Mouse (Mus musculus): ENCODE results near the gene Uckl1. TPM values are rescaled to one million over a fixed set of nuclear protein-coding genes. Genes with fewer than 3 reads are reported as not detected.

Uckl1 gene
- total RNA-seq (2021), result 10 to 100 TPM; 34.7 to 53.6 TPM

DNA sequence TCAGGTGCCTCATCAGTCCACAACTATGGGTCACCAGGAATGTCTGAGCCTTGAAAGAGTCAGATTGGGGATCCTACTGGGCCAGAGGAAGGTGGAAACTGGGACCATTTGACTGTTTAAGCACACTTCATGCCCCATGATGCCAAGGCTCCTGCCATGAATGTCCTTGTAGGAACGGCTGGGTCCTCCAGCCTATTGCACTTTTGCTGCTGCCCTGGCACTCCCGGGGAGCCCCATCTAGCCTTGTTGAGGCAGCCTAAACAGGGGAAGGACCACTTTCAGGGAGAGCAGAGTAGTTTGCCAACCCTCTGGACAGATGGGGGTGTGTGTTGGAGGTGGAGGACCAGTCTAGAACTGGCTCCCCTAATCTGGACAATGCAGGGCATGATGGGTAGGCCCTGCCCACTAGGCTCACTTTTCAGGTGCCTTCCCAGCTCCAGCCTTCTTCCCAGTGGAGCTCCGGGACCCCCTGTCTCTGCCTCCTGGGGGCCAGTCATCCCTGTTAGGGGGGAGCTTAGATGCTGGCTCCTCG, at the start of gene Uckl1:
Gene Uckl1 (minus strand): TSS at position 482 of the 532 bp plus-strand sequence.
- intact Hi-C loops (cut with DNase I), result loop anchor here (5.0 kb wide), 1 partner anchor 192 kb away; no protein-coding TSS in a partner anchor
- no peak for DNase-seq (ENCODE audit: extremely low spot score in 1 of 2, low spot score in 2 of 2)

DNA sequence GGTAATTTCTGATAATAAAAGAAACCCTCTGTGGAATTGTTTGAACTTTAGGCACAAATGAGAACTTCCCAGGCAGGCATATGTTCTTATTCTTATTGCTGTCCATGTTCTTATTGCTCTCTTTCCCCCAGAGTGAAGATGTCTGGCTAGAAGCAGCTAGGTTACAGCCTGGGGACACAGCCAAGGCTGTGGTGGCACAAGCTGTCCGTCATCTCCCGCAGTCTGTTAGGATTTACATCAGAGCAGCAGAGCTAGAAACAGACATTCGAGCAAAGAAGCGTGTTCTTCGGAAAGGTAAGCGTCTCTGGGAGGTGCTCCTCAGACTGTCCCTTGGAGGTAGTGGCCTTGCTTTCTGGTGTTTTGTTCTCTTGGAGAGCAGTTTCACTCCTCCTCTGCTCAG, 47.9 kb upstream of the Uckl1 start:
- intact Hi-C loops (cut with DNase I), result no loop called here
- DNase-seq (ENCODE audit: extremely low spot score in 1 of 2, low spot score in 2 of 2), result no peak

DNA sequence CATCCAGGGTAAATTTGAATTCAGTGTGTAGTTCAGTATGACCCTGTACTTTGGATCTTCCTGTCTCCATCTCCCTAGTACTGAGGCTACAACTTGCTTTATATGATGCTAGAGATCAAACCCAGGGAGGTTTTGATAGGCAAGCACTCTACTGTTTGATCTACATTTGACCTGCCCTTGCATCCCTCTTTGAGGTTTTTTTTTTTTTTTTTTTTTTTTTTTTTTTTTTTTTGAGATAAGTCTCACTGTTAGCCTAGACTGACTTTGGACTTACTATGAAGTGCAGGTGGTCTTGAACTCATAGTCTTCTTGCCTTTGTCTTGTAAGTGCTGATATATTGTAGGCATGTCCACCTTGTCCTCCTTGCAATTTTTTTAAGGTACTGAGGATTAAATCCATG, 43.8 kb upstream of the Uckl1 start:
- no peak for DNase-seq (ENCODE audit: extremely low spot score in 1 of 2, low spot score in 2 of 2)
- intact Hi-C loops (cut with DNase I), result no loop called here

GRCm38 (mm10) chr2:181623401-181623800, 38.7 kb upstream of the Uckl1 start:
- peak; percentile 11 to 28 for DNase-seq (ENCODE audit: extremely low spot score in 1 of 2, low spot score in 2 of 2)
- intact Hi-C loops (cut with DNase I), result loop anchor here (5.0 kb wide), 1 partner anchor 34 kb away; the partner anchor contains the start of gene Gm29797

DNA sequence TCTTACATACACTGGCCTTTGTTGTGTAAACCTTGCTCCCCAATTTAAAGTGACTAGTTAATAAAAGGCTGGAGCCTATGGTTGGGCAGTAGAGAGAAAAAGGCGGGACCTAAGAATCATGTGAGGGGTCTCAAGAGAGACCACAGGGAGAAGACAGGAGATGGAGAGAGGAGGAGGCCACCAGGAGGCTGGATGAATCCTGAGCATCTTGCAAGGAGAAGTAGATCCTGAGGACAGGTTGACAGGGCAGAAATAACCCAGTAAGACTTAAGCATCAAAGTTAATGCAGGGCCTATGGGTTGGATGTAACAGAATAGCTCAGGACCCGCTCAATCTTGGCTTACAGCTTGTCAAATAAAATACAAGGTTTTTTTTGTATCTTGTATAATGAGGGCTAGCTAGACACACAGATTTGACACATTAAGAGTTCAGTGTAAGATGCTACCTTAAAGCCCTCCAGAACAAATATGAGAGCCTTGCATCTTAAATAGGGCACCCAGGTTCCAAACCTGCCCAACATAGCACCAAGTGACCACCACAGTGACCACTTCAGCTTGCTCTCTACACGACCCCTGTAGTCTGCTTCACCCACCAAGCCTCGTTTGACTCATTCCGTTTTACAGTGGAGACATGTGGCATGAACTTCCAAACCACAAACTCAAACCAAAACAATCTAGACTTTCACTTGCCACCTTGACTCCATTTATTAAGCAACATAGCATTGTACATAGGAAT, 34.2 kb upstream of the Uckl1 start:
- no peak for DNase-seq (ENCODE audit: extremely low spot score in 1 of 2, low spot score in 2 of 2)
- intact Hi-C loops (cut with DNase I), result no loop called here

GRCm38 (mm10) chr2:181602367-181602766, 17.7 kb upstream of the Uckl1 start:
- intact Hi-C loops (cut with DNase I), result no loop called here

DNA sequence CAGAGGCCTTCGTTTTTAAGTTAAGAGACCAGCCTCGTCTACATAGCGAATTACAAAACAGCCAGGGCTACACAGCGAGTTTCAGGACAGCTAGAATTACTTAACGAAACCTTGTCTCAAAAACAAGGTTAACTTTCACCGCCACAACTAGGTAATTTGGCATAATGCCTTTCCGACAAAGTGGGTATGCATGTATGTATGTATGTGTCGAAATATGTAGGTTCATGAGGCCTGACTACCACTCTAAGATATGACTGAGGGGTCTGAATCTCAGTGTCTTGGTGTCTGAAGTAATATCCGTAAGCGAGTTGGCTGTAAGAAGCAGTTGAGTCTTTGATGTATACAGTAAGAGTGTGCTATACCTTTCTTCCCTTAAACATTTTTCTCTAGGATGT, 17.1 kb upstream of the Uckl1 start:
- intact Hi-C loops (cut with DNase I), result no loop called here
- DNase-seq (ENCODE audit: extremely low spot score in 1 of 2, low spot score in 2 of 2), result no peak

More at GRCm38 (mm10) chr2:181602367-181602766, 17.7 kb upstream of the Uckl1 start:
- DNase-seq (ENCODE audit: extremely low spot score in 1 of 2, low spot score in 2 of 2), result no peak

GRCm38 (mm10) chr2:181600828-181601750, 16.4 kb upstream of the Uckl1 start:
- peak; percentile 97 to 98 for DNase-seq (ENCODE audit: extremely low spot score in 1 of 2, low spot score in 2 of 2)
- intact Hi-C loops (cut with DNase I), result no loop called here

GRCm38 (mm10) chr2:181600226-181600758, 15.6 kb upstream of the Uckl1 start:
- intact Hi-C loops (cut with DNase I), result no loop called here
- DNase-seq (ENCODE audit: extremely low spot score in 1 of 2, low spot score in 2 of 2), result no peak

GRCm38 (mm10) chr2:181598454-181599351, 14.0 kb upstream of the Uckl1 start, which contains the start of gene Samd10:
Samd10 (minus strand) TSS chr2:181599212.
- DNase-seq (ENCODE audit: extremely low spot score in 1 of 2, low spot score in 2 of 2), result peak in 1 of 2 experiments; percentile 77
- intact Hi-C loops (cut with DNase I), result no loop called here

DNA sequence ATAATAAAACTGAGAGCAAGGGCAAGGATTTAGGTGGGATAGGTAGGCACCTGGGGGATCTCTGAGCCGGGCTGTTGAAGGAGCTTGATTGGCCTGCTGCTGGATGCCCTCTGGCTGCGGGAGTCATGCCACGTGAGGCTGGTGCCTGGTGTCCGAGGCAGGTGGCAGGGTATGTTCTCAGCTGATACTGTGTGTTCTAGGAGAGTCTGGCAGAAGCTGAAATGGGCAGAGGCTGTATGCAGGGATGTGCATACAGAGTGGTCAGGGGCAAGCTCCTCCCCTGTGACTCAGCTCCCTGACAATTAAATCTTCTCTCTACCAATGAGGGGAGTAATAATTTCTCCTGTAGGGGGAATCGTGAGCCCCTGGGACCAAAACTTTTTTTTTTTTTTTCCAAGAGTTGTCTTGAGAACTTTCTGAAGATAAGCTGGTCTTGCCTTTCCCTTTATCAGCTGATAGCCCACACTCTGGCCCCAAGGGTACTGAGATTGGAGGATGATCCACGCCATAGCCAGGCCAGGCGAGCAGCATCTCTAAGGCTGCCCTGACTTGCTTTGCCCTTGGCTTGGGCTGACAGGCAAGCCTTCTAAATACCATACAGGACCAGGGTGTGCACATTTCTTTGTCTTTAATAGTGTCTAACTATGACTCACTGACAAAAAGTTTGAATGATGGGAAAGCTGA, 12.8 kb upstream of the Uckl1 start:
- intact Hi-C loops (cut with DNase I), result no loop called here
- DNase-seq (ENCODE audit: extremely low spot score in 1 of 2, low spot score in 2 of 2), result no peak

GRCm38 (mm10) chr2:181596221-181596960, 11.7 kb upstream of the Uckl1 start:
- no peak for DNase-seq (ENCODE audit: extremely low spot score in 1 of 2, low spot score in 2 of 2)
- intact Hi-C loops (cut with DNase I), result no loop called here

DNA sequence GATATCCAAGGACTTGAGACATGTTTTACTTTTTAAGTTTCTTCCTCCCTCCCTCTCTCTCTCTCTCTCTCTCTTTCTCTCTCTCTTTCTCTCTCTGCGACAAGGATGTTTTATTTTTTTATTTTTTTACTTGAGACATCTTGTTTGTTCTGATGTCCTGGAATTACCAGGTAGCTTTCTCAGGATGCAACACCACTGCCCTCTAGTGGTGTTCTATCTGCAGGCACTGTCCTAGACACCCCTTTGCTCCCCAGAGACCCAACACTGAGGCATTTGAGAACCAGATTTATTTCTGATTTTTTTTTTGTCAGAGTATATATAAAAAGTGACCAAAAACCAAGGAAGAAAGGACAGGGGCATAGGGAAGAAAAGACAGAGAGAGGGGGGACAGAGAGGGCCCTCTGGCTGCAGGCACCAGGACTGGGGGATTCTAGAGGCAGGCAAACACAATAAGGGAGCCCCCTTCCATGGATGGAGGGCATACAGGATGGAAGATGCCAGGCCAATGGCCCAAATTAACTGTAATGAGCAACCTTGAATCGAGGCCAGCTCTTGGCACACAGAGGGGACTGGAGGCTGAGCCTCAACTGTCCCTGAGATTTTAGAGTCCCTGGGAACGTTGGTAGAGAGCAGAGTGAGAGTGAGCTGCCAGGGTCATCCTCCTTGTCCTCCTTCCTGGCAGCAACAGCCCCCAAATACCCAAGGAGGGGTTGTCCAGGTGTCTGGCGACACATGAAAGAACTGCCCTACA, 10.4 kb upstream of the Uckl1 start:
- DNase-seq (ENCODE audit: extremely low spot score in 1 of 2, low spot score in 2 of 2), result peak in 1 of 2 experiments; percentile 45
- intact Hi-C loops (cut with DNase I), result no loop called here

DNA sequence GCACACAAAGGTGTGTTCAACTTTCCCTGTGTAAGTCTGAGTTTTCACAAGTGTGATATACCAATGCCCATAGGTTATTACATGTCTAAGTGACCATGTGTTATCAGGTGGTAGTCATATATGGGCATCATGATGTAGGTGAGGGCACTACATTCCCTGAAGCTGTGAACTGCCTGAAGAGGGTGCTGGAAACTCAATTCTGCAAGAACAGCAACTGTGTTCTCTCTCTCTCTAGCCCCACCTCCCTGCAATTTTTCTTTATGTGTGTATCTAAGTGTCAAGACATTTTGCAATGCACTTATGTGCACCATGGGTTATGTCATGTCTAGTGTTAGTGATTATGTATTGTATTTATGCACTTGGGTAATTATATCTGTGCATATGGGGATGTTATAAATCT, 9.2 kb upstream of the Uckl1 start:
- no peak for DNase-seq (ENCODE audit: extremely low spot score in 1 of 2, low spot score in 2 of 2)
- intact Hi-C loops (cut with DNase I), result no loop called here

- intact Hi-C loops (cut with DNase I), result no loop called here
- no peak for DNase-seq (ENCODE audit: extremely low spot score in 1 of 2, low spot score in 2 of 2)
Observed at GRCm38 (mm10) chr2:181593042-181593421, 8.3 kb upstream of the Uckl1 start.

GRCm38 (mm10) chr2:181592231-181593041, 7.7 kb upstream of the Uckl1 start, which contains the start of gene Zfp512b:
Zfp512b (minus strand) TSS chr2:181592803.
- intact Hi-C loops (cut with DNase I), result no loop called here
- DNase-seq (ENCODE audit: extremely low spot score in 1 of 2, low spot score in 2 of 2), result peak in 1 of 2 experiments; percentile 87

Data from left cerebral cortex, postnatal 10 days (tissue).